Mouse (Mus musculus) embryonic facial prominence, embryonic 11.5 days (tissue): ENCODE data around the gene Gm28043. TPM values are rescaled to one million over a fixed set of nuclear protein-coding genes. Genes with fewer than 3 reads are reported as not detected.

Source experiments
- ATAC-seq: fragments of 200-750 bp; cut with Nextera tagmentation; replicated peaks from 2 replicates; pipeline ENCODE4 v1.8.0; 2017; ENCODE audit warnings: low read depth; ENCODE audit not compliant: insufficient number of reproducible peaks, low FRiP score, low TSS enrichment
- DNase-seq: peaks from one replicate; pipeline ENCODE4 v3.0.0-alpha.2; 2015; ENCODE audit warnings: low spot score
- H3K27ac ChIP-seq: fragments of 300-500 bp; sonication (generic); replicated peaks from 2 replicates; pipeline ENCODE4 v1.5.1; 2014; ENCODE audit warnings: mild to moderate bottlenecking, low read depth, low read length, control low read depth
- H3K27me3 ChIP-seq: fragments of 300-500 bp; sonication (generic); 2 replicates; pipeline ENCODE4 v1.6.1; 2014; ENCODE audit warnings: mild to moderate bottlenecking, low read length, moderate library complexity, mixed read lengths; ENCODE audit not compliant: control insufficient read depth, insufficient read depth
- H3K36me3 ChIP-seq: fragments of 300-500 bp; sonication (generic); replicated peaks from 2 replicates; pipeline ENCODE4 v1.6.1; 2014; ENCODE audit warnings: low read depth, mild to moderate bottlenecking, low read length, moderate library complexity, mixed read lengths; ENCODE audit not compliant: control insufficient read depth, insufficient read depth
- H3K4me1 ChIP-seq: fragments of 300-500 bp; sonication (generic); 2 replicates; pipeline ENCODE4 v1.6.1; 2014; ENCODE audit warnings: low read length, mixed read lengths; ENCODE audit not compliant: control insufficient read depth, insufficient read depth
- H3K4me2 ChIP-seq: fragments of 300-500 bp; sonication (generic); 2 replicates; pipeline ENCODE4 v1.6.1; 2014; ENCODE audit warnings: low read depth, mild to moderate bottlenecking, control low read depth, low read length, moderate library complexity
- H3K4me3 ChIP-seq: fragments of 300-500 bp; sonication (generic); 2 replicates; pipeline ENCODE4 v1.5.1; 2014; ENCODE audit warnings: low read depth, low read length, control low read depth
- H3K9ac ChIP-seq: fragments of 300-500 bp; sonication (generic); replicated peaks from 2 replicates; pipeline ENCODE4 v1.6.1; 2014; ENCODE audit warnings: mild to moderate bottlenecking, control low read depth, low read length
- H3K9me3 ChIP-seq: fragments of 300-500 bp; sonication (generic); replicated peaks from 2 replicates; pipeline ENCODE4 v1.6.1; 2016; ENCODE audit warnings: mild to moderate bottlenecking, low read length, inconsistent platforms, mixed read lengths; ENCODE audit not compliant: control insufficient read depth
- WGBS: fragments of 180-500 bp; shearing (Covaris S2); extraction: QIAGEN DNeasy Blood & Tissue Kit; methylation state at CpG from one replicate; pipeline ENCODE4 v1.1.7; 2014; 5-methylcytosine and 5-hydroxymethylcytosine counted together
- polyA plus RNA-seq: library from polyadenylated mRNA; unstranded; fragments of >200 nt; fragmentation: Nextera tagmentation; extraction: Ambion mirVana; gene quantifications from 2 replicates; pipeline ENCODE4 v1.2.1, GENCODE M21; 2014

Gene Gm28043
- polyA plus RNA-seq, result 1.8 and 2.1 TPM in 2 replicates

DNA sequence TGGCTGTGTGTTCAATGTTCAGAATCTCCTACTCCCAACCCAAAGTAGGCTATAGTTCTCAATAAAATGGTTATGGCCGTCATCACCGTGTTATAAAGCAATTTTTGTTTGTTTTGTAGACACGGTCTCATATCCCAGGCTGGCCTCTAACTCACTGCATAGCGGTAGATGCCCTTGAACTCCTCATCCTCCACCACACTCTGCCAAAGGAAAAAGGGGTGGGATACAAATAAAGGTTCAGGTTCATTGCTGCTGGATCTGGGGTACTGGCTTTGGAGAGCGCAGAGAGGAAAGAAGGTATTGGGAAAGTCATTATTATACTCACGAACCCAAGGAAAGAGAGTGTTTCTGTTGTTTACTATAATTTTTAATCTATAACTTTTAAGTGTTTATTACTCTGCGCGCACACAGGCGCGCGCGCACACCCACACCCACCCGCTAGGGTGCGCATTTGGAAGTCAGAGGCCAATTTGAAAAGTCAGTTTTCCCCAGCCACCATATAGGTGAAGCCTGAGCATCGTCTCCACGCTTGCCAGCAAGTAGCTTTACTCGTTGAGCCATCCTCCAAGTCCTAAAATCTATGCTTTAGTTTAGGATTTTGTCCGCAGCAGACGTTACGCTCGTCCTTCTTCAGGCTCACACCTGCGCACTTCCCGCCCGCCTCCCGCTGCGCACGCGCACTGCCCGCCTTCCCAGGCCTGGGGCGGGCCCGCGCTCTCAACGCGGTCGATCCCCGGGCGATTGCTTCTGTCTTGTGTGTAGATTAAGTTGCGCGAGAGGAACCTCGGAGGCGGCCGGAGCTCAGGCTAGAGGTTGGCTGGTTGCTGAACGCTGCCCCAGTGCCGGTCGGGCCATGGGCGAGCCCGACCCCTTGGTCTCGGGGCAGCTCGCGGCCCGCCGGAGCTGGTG is at the start of gene Gm28043, which contains the start of gene Rnf8:
Gene Gm28043, plus strand, starts transcription at position 762 of the 909 bp plus-strand sequence.
Gene Rnf8, plus strand, starts transcription at position 676 of the 909 bp plus-strand sequence.
- H3K27ac ChIP-seq, result peak within 1 kb of the TSS; percentile 92
- H3K9me3 ChIP-seq, result no peaks in the 10 kb centered on the region
- H3K4me3 ChIP-seq, result peak within 1 kb of the TSS; percentile 94
- H3K4me1 ChIP-seq, result no peaks in the 10 kb centered on the region
- H3K4me2 ChIP-seq, result peak within 1 kb of the TSS; percentile 87
- DNase-seq (peak; percentile 97), ATAC-seq (peak; percentile 90)
- peak within 1 kb of the TSS; percentile 96 for H3K9ac ChIP-seq
- 2% methylated on average over 47 of the region's 52 CpGs for WGBS
- H3K27me3 ChIP-seq, result no peaks in the 10 kb centered on the region
- peaks cover 2% of the 10 kb centered on the region; the same call in 1 of the 2 replicates for H3K36me3 ChIP-seq

DNA sequence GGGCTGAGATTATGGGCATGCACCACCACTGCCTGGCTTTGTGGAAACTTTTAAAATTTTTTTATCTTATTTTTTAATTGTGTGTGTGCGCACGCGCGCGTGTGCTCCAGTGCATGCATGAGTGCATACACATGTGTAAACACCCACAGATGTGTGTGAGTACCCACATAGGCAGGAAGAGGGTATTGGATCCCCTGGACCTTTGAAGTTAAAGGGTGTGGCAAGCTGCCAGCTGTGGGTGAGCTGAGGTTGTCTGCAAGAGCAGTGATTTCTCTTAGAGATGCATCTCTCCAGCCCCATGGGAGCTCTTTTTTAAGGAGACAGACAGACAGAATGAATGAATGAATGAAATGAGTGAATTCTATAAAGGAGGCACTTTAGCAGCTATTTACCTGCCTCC is 49.2 kb upstream of the Gm28043 start:
- no peak for ATAC-seq
- 99% methylated on average over 5 of the region's 5 CpGs for WGBS
- Histone ChIP-seq H3K36me3 (peaks cover under 1% of the 10 kb centered on the region), H3K4me1 (no peaks in the 10 kb centered on the region), H3K4me3 (no peak overlapping the region), H3K9me3 (no peaks in the 10 kb centered on the region), H3K4me2 (no peak overlapping the region), H3K9ac (no peak overlapping the region), H3K27ac (no peak overlapping the region), H3K27me3 (no peaks in the 10 kb centered on the region)
- DNase-seq, result no peak

DNA sequence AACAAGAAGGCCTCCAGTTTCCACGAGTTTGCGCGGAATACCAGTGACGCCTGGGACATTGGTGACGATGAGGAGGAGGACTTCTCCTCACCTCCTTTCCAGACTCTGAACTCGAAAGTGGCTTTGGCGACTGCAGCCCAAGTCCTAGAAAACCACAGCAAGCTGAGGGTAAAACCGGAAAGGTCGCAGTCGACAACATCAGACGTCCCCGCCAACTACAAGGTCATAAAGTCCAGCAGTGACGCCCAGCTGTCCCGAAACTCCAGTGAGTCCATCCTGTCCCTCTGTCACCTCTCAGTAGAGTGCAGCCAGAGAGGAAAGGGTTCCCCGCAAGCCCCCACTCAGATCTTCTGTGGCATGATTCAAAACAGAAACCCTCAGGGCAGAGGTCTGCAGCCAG is 46.2 kb upstream of the Gm28043 start:
- 88% methylated on average over 15 of the region's 15 CpGs for WGBS
- no peaks in the 10 kb centered on the region for H3K9me3 ChIP-seq
- no peak overlapping the region for H3K9ac ChIP-seq
- H3K4me3 ChIP-seq, result no peak overlapping the region
- H3K4me1 ChIP-seq, result no peaks in the 10 kb centered on the region
- no peak for ATAC-seq
- DNase-seq, result no peak
- H3K4me2 ChIP-seq, result no peak overlapping the region
- H3K27me3 ChIP-seq, result no peaks in the 10 kb centered on the region
- H3K27ac ChIP-seq, result no peak overlapping the region
- peaks cover 7% of the 10 kb centered on the region for H3K36me3 ChIP-seq

DNA sequence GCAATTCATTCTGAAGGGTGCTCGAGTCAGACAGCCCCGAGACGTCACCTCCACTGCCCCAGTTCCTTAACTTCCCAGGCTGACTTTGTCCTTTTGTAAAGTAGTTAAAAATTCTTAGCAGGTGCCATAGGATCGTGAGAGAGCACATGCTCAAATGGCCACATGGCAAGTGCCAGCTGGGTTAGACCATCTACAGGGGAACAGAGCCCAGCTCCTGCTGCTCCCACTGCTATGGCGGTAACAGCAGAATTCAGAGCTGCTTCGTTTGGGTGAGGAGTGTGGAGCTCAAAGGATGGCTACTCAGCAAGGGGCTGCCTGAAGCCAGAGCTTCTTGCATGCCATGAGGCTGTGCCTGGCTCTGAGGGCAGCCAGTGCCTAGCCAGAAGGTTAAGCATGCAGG is 44.8 kb upstream of the Gm28043 start:
- H3K27me3 ChIP-seq, result no peaks in the 10 kb centered on the region
- no peak overlapping the region for H3K27ac ChIP-seq
- no peak overlapping the region for H3K4me2 ChIP-seq
- no peaks in the 10 kb centered on the region for H3K4me1 ChIP-seq
- H3K4me3 ChIP-seq, result no peak overlapping the region
- WGBS, result 92% methylated on average over 6 of the region's 6 CpGs
- H3K36me3 ChIP-seq, result peaks cover 7% of the 10 kb centered on the region
- H3K9ac ChIP-seq, result no peak overlapping the region
- H3K9me3 ChIP-seq, result no peaks in the 10 kb centered on the region
- DNase-seq (no peak), ATAC-seq (no peak)

DNA sequence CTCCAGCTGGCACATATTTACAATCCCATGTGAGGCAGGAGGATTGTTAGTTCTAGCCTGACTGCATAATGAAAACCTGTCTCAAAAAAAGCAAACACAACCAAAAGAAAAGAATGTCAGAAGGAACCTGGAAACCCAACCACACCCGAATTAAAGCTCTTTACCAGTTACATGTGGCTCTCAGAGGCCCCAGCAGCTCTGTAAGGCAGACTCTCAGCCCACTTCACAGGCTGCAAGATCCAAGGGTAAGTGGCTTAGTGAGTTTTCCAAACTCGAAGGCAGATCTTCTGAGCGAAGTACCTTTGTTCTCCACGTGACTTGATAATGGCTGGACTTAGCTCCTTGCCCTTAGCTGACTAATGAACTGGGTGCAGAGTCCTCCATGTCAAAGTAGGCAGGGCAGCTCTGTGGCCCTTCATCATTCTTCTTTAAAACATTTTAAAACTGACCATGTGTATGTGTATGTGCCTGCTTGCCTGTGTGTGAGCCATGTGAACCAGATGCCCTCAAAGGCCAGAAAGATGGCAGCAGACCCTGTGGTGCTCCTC is 35.0 kb upstream of the Gm28043 start:
- Histone ChIP-seq H3K36me3 (no peaks in the 10 kb centered on the region; the same call in 1 of the 2 replicates), H3K9ac (no peak overlapping the region)

DNA sequence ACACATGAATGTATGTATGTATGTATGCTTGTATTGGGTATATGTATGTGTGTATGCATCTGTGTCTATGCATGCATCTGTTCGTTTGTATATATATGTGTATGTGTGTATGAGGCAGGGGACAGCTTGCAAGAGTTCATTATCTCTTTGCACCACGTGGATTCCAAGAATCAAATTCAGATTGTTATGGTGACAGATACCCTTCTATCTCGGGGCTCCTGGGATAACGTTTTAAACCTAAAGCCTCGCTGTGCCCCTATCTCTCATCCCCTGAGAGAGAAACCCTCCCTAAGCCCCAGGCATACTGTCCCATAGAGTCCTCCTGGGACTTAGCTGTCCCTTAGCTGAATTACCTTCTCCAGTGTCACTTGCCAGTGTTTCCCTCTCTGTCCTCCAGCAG is 31.1 kb upstream of the Gm28043 start:
- WGBS, result 86% methylated on average over 5 of the region's 5 CpGs
- Histone ChIP-seq H3K4me1 (no peaks in the 10 kb centered on the region), H3K9me3 (no peaks in the 10 kb centered on the region), H3K27ac (no peak overlapping the region), H3K27me3 (no peaks in the 10 kb centered on the region), H3K9ac (no peak overlapping the region), H3K4me2 (no peak overlapping the region), H3K4me3 (no peak overlapping the region), H3K36me3 (no peaks in the 10 kb centered on the region)
- ATAC-seq (no peak), DNase-seq (no peak)

More for the DNA sequence above, 35.0 kb upstream of the Gm28043 start:
- H3K4me2 ChIP-seq, result no peak overlapping the region
- no peak for DNase-seq
- H3K9me3 ChIP-seq, result no peaks in the 10 kb centered on the region
- 83% methylated on average over 4 of the region's 4 CpGs for WGBS
- H3K27ac ChIP-seq, result no peak overlapping the region
- no peak overlapping the region for H3K4me3 ChIP-seq
- H3K27me3 ChIP-seq, result no peaks in the 10 kb centered on the region
- no peak for ATAC-seq
- H3K4me1 ChIP-seq, result no peaks in the 10 kb centered on the region

DNA sequence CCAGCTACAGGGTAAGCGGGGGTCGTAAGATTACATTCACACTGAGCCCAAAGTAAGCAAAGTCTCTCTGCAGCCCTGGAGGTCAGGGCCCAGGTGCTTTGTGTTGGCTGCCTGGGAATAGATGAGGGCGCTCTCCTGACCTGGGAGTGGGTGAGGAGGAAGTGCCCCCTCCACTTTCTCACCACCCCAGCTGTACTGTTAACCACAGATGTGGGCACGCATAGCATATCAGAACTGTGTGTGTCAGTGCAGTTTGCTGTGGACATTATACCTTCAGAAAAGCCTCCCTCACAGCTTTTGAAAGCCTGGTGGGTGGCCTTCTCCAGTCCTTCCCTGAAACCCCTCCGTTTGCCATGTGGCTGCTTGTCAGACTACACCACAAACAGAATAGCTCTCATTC is 30.4 kb upstream of the Gm28043 start:
- H3K9me3 ChIP-seq, result no peaks in the 10 kb centered on the region
- no peak overlapping the region for H3K4me3 ChIP-seq
- no peak overlapping the region for H3K27ac ChIP-seq
- no peaks in the 10 kb centered on the region for H3K36me3 ChIP-seq
- H3K4me2 ChIP-seq, result no peak overlapping the region
- 78% methylated on average over 5 of the region's 5 CpGs for WGBS
- no peak overlapping the region for H3K9ac ChIP-seq
- DNase-seq (no peak), ATAC-seq (no peak)
- no peaks in the 10 kb centered on the region for H3K27me3 ChIP-seq
- H3K4me1 ChIP-seq, result no peaks in the 10 kb centered on the region

DNA sequence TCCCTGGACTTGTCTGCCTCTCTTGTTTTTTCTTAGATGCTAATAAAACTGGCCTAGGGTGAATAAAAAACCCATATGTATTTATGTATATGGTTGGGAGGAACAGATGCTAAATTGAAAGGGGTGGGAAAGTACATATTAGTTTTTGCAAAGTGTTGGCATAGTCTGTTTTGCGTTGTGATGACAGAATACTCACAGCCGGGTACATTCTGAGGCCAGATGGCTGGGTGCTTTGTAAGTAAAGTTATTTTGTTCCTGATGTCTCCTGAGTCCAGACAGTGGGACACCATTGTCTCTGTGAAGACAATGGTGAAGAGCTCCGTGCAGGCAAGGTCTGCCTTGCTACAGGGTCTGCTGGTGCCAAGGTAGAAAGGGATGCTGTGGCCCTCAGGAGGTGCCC is 29.9 kb upstream of the Gm28043 start:
- no peaks in the 10 kb centered on the region for H3K36me3 ChIP-seq

More for the DNA sequence above, 29.9 kb upstream of the Gm28043 start:
- ATAC-seq (no peak), DNase-seq (no peak)
- Histone ChIP-seq H3K27ac (no peak overlapping the region), H3K4me2 (no peak overlapping the region), H3K4me1 (no peaks in the 10 kb centered on the region), H3K9ac (no peak overlapping the region), H3K27me3 (no peaks in the 10 kb centered on the region), H3K9me3 (no peaks in the 10 kb centered on the region), H3K4me3 (no peak overlapping the region)
- WGBS, result 87% methylated on average over 3 of the region's 3 CpGs
